Mouse (Mus musculus): ENCODE results near the gene Galnt18. TPM values are rescaled to one million over a fixed set of nuclear protein-coding genes. Genes with fewer than 3 reads are reported as not detected.

Gene Galnt18
- polyA plus RNA-seq, 1 experiment, result 4.9 TPM

- no peaks in the 10 kb centered on the region for H3K4me1 ChIP-seq (ENCODE audit: control insufficient read depth, insufficient read depth, insufficient read length)
- TF ChIP-seq POLR2A (IDR thresholded peaks at IDR 0.05; ENCODE audit: low read depth, low read length) (no peak), CTCF (IDR thresholded peaks at IDR 0.05; ENCODE audit: extremely low read depth, insufficient read depth, insufficient read length, insufficient replicate concordance) (no peak)
- DNase-seq (ENCODE audit: low read depth in 1 of 2, low spot score in 2 of 2), result no peak
- H3K27ac ChIP-seq (ENCODE audit: insufficient read depth, low read length), result no peak overlapping the region
- H3K27me3 ChIP-seq (ENCODE audit: control insufficient read depth, insufficient read depth, low read length), result no peaks in the 10 kb centered on the region
- H3K4me3 ChIP-seq (ENCODE audit: extremely low read depth, insufficient read depth, insufficient read length), result no peak overlapping the region
- no peaks in the 10 kb centered on the region for H3K36me3 ChIP-seq (ENCODE audit: control insufficient read depth, insufficient read depth, low read length)
- 58% methylated on average over 7 of the region's 7 CpGs for WGBS
Measured at GRCm38 (mm10) chr7:111776160-111776559, 3.6 kb downstream of the Galnt18 start.

- no peaks in the 10 kb centered on the region for H3K36me3 ChIP-seq (ENCODE audit: control insufficient read depth, insufficient read depth, low read length)
- H3K4me3 ChIP-seq (ENCODE audit: extremely low read depth, insufficient read depth, insufficient read length), result no peak overlapping the region
- no peak for DNase-seq (ENCODE audit: low read depth in 1 of 2, low spot score in 2 of 2)
- WGBS, result 82% methylated on average over 2 of the region's 2 CpGs
- no peak for TF ChIP-seq POLR2A (IDR thresholded peaks at IDR 0.05; ENCODE audit: low read depth, low read length)
- TF ChIP-seq CTCF (IDR thresholded peaks at IDR 0.05; ENCODE audit: extremely low read depth, insufficient read depth, insufficient read length, insufficient replicate concordance), result no peak
- H3K27ac ChIP-seq (ENCODE audit: insufficient read depth, low read length), result no peak overlapping the region
- no peaks in the 10 kb centered on the region for H3K4me1 ChIP-seq (ENCODE audit: control insufficient read depth, insufficient read depth, insufficient read length)
- H3K27me3 ChIP-seq (ENCODE audit: control insufficient read depth, insufficient read depth, low read length), result no peaks in the 10 kb centered on the region
Measured at GRCm38 (mm10) chr7:111772398-111772797, 7.4 kb downstream of the Galnt18 start.

- no peak overlapping the region for H3K27ac ChIP-seq (ENCODE audit: insufficient read depth, low read length)
- DNase-seq (ENCODE audit: low read depth in 1 of 2, low spot score in 2 of 2), result no peak
- no peaks in the 10 kb centered on the region for H3K27me3 ChIP-seq (ENCODE audit: control insufficient read depth, insufficient read depth, low read length)
- 82% methylated on average over 8 of the region's 8 CpGs for WGBS
- H3K4me3 ChIP-seq (ENCODE audit: extremely low read depth, insufficient read depth, insufficient read length), result no peak overlapping the region
- H3K4me1 ChIP-seq (ENCODE audit: control insufficient read depth, insufficient read depth, insufficient read length), result no peaks in the 10 kb centered on the region
- H3K36me3 ChIP-seq (ENCODE audit: control insufficient read depth, insufficient read depth, low read length), result no peaks in the 10 kb centered on the region
- TF ChIP-seq POLR2A (IDR thresholded peaks at IDR 0.05; ENCODE audit: low read depth, low read length), result no peak
- no peak for TF ChIP-seq CTCF (IDR thresholded peaks at IDR 0.05; ENCODE audit: extremely low read depth, insufficient read depth, insufficient read length, insufficient replicate concordance)
Measured at GRCm38 (mm10) chr7:111771251-111771801, 8.5 kb downstream of the Galnt18 start.

- TF ChIP-seq POLR2A (IDR thresholded peaks at IDR 0.05; ENCODE audit: low read depth, low read length) (no peak), CTCF (IDR thresholded peaks at IDR 0.05; ENCODE audit: extremely low read depth, insufficient read depth, insufficient read length, insufficient replicate concordance) (no peak)
- Histone ChIP-seq H3K27ac (ENCODE audit: insufficient read depth, low read length) (no peak overlapping the region), H3K4me1 (ENCODE audit: control insufficient read depth, insufficient read depth, insufficient read length) (no peaks in the 10 kb centered on the region), H3K27me3 (ENCODE audit: control insufficient read depth, insufficient read depth, low read length) (no peaks in the 10 kb centered on the region), H3K4me3 (ENCODE audit: extremely low read depth, insufficient read depth, insufficient read length) (no peak overlapping the region), H3K36me3 (ENCODE audit: control insufficient read depth, insufficient read depth, low read length) (no peaks in the 10 kb centered on the region)
- 85% methylated on average over 3 of the region's 3 CpGs for whole genome bisulfite sequencing
- no peak for DNase-seq (ENCODE audit: low read depth in 1 of 2, low spot score in 2 of 2)
Measured at GRCm38 (mm10) chr7:111770585-111770984, 9.2 kb downstream of the Galnt18 start.

- Histone ChIP-seq H3K27me3 (ENCODE audit: control insufficient read depth, insufficient read depth, low read length) (no peaks in the 10 kb centered on the region), H3K27ac (ENCODE audit: insufficient read depth, low read length) (no peak overlapping the region), H3K4me1 (ENCODE audit: control insufficient read depth, insufficient read depth, insufficient read length) (no peaks in the 10 kb centered on the region), H3K36me3 (ENCODE audit: control insufficient read depth, insufficient read depth, low read length) (no peaks in the 10 kb centered on the region), H3K4me3 (ENCODE audit: extremely low read depth, insufficient read depth, insufficient read length) (no peak overlapping the region)
- TF ChIP-seq CTCF (IDR thresholded peaks at IDR 0.05; ENCODE audit: extremely low read depth, insufficient read depth, insufficient read length, insufficient replicate concordance) (no peak), POLR2A (IDR thresholded peaks at IDR 0.05; ENCODE audit: low read depth, low read length) (no peak)
- DNase-seq (ENCODE audit: low read depth in 1 of 2, low spot score in 2 of 2), result no peak
- 53% methylated on average over 9 of the region's 9 CpGs for WGBS
Measured at GRCm38 (mm10) chr7:111766145-111766767, 13.5 kb downstream of the Galnt18 start.

GRCm38 (mm10) chr7:111762754-111763153, 17.0 kb downstream of the Galnt18 start:
- H3K27me3 ChIP-seq (ENCODE audit: control insufficient read depth, insufficient read depth, low read length), result no peaks in the 10 kb centered on the region
- no peak overlapping the region for H3K4me3 ChIP-seq (ENCODE audit: extremely low read depth, insufficient read depth, insufficient read length)
- TF ChIP-seq POLR2A (IDR thresholded peaks at IDR 0.05; ENCODE audit: low read depth, low read length) (no peak), CTCF (IDR thresholded peaks at IDR 0.05; ENCODE audit: extremely low read depth, insufficient read depth, insufficient read length, insufficient replicate concordance) (no peak)
- no peak for DNase-seq (ENCODE audit: low read depth in 1 of 2, low spot score in 2 of 2)
- 60% methylated on average over 6 of the region's 6 CpGs for WGBS
- H3K27ac ChIP-seq (ENCODE audit: insufficient read depth, low read length), result no peak overlapping the region
- H3K4me1 ChIP-seq (ENCODE audit: control insufficient read depth, insufficient read depth, insufficient read length), result no peaks in the 10 kb centered on the region
- no peaks in the 10 kb centered on the region for H3K36me3 ChIP-seq (ENCODE audit: control insufficient read depth, insufficient read depth, low read length)

GRCm38 (mm10) chr7:111748571-111749071, 31.2 kb downstream of the Galnt18 start:
- H3K36me3 ChIP-seq (ENCODE audit: control insufficient read depth, insufficient read depth, low read length), result no peaks in the 10 kb centered on the region
- no peak overlapping the region for H3K4me3 ChIP-seq (ENCODE audit: extremely low read depth, insufficient read depth, insufficient read length)
- no peaks in the 10 kb centered on the region for H3K4me1 ChIP-seq (ENCODE audit: control insufficient read depth, insufficient read depth, insufficient read length)
- 89% methylated on average over 3 of the region's 3 CpGs for WGBS
- TF ChIP-seq CTCF (IDR thresholded peaks at IDR 0.05; ENCODE audit: extremely low read depth, insufficient read depth, insufficient read length, insufficient replicate concordance), result no peak
- no peak for TF ChIP-seq POLR2A (IDR thresholded peaks at IDR 0.05; ENCODE audit: low read depth, low read length)
- no peak for DNase-seq (ENCODE audit: low read depth in 1 of 2, low spot score in 2 of 2)
- H3K27me3 ChIP-seq (ENCODE audit: control insufficient read depth, insufficient read depth, low read length), result no peaks in the 10 kb centered on the region
- no peak overlapping the region for H3K27ac ChIP-seq (ENCODE audit: insufficient read depth, low read length)

Measured in spleen, adult 2 months (tissue).